Mouse (Mus musculus): ENCODE measurements around the gene Tac4.

The Tac4 gene

DNA sequence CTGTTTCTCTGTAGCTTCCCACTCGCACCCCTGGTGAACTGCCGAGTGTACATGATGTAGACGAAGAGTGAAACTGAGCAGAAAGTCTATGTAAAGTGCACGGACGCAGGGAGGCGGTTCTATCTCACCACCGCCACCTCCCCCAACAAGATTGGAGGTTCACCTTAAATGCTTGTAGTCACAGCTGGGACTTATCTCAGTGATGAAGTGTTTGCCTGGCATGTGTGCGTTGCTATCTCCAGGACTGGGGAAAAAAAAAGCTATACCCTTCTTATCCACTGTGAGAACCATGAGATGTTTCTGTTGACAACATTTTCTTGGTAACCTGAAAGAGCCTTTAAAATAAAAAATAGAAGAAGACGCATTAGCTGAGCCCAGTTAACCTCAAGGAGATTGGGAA is 56.8 kb downstream of the Tac4 start:
- no peak for DNase-seq
